Mouse (Mus musculus): ENCODE results near the gene Acp6. TPM values are rescaled to one million over a fixed set of nuclear protein-coding genes. Genes with fewer than 3 reads are reported as not detected.

The Acp6 gene
- polyA plus RNA-seq, 2 experiments = 11.1 to 13.8 TPM

DNA sequence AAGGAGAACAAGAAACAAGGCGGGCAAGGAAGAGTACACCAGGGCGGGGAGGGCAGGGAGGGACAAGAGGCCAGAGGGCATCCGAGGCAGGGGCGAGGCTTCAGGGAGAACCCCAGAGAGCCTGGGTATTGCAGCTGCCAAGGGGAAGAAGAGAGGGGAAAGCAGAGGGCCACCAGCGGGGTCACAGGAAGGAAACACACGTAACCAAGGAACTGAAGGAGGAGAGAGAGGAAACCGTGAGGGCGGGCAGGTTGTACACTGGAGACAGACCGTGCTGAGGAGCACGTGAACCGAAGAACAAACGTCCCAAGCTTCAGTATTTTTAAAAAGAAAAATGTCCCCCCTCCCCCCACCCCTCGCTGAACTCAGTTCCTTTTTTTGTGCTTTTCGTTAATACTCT lies 45.3 kb downstream of the Acp6 start:
- H3K27ac ChIP-seq = no peak overlapping the region
- 0 out of 4 replicates have a peak, but pooled peaks cover 0 to 3% of the 10 kb centered on the region in 2 experiments for H3K4me1 ChIP-seq (replicated peaks; ENCODE audit: control insufficient read depth in 2 of 2, insufficient read depth in 2 of 2, low read length in 1 of 2)
- TF ChIP-seq EP300 (IDR thresholded peaks at IDR 0.05; ENCODE audit: low read depth) (no peak), CTCF (IDR thresholded peaks at IDR 0.05; ENCODE audit: low read depth) (no peak)
- H3K9ac ChIP-seq (replicated peaks) = no peak overlapping the region
- no peaks in the 10 kb centered on the region for H3K36me3 ChIP-seq (replicated peaks; ENCODE audit: control insufficient read depth, insufficient read depth, low read depth)
- 17% methylated on average over 14 of the region's 14 CpGs for whole genome bisulfite sequencing (ENCODE audit: insufficient replicate concordance)
- H3K27me3 ChIP-seq (ENCODE audit: control insufficient read depth, insufficient read depth, low read length) = no peaks in the 10 kb centered on the region
- ATAC-seq (ENCODE audit: insufficient read depth) (no peak), DNase-seq (ENCODE audit: low read depth in 3 of 3, low spot score in 3 of 3) (no peak)
- H3K4me3 ChIP-seq (ENCODE audit: insufficient read depth in 1 of 2, low read depth in 2 of 2, low read length in 2 of 2) = no peak overlapping the region
- no peak overlapping the region for H3K4me2 ChIP-seq (ENCODE audit: low read depth)
- no peaks in the 10 kb centered on the region for H3K9me3 ChIP-seq (ENCODE audit: control insufficient read depth, low read length)

DNA sequence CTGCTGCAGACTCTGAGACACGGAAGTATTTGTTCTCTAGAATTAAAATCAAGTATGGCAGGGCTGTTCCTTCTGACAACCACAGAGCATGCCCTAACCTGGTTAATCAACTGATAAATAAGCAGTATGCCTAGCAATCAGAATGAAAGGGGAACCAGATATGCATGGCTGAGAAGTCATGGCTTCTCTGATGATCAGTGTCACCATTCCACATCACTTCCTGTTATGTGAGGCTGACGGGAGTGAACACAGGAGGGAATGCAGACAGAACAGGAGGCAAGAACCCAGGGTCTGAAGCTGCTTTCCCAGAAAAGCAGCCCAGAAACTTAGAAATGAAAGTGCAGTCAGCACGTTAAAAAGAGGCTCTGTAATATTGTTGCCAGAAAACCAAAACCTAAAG lies 47.9 kb downstream of the Acp6 start:
- no peak overlapping the region for H3K4me2 ChIP-seq (ENCODE audit: low read depth)
- H3K27me3 ChIP-seq (ENCODE audit: control insufficient read depth, insufficient read depth, low read length) = no peaks in the 10 kb centered on the region
- TF ChIP-seq CTCF (IDR thresholded peaks at IDR 0.05; ENCODE audit: low read depth) = no peak
- no peak overlapping the region for H3K27ac ChIP-seq
- no peaks in the 10 kb centered on the region for H3K4me1 ChIP-seq (replicated peaks; ENCODE audit: control insufficient read depth in 2 of 2, insufficient read depth in 2 of 2, low read length in 1 of 2)
- H3K9me3 ChIP-seq (ENCODE audit: control insufficient read depth, low read length) = no peaks in the 10 kb centered on the region
- DNase-seq (ENCODE audit: low read depth in 3 of 3, low spot score in 3 of 3) (no peak), ATAC-seq (ENCODE audit: insufficient read depth) (no peak)
- no peaks in the 10 kb centered on the region for H3K36me3 ChIP-seq (replicated peaks; ENCODE audit: control insufficient read depth, insufficient read depth, low read depth)
- 55% methylated on average over 3 of the region's 3 CpGs for WGBS (ENCODE audit: insufficient replicate concordance)
- no peak overlapping the region for H3K4me3 ChIP-seq (ENCODE audit: insufficient read depth in 1 of 2, low read depth in 2 of 2, low read length in 2 of 2)
- H3K9ac ChIP-seq (replicated peaks) = no peak overlapping the region

DNA sequence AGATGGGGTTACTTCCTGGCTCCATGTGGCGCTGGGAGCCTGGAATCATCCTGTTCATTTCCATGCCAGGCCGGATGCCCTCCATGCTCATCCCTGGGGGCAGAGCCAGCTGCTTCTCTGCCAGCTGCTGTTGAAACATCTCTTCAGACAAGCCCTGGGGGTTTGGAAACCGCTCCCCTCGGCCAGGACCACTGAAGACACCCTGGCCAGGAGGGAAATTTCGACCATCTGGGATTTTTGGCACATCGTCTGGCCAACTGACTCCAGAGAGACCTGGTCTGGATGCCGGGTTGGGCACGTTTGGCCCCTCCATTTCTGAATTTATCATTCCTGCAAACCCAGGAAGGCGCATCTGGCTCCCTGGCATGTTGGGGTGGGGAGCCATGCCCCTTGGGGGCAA lies 50.8 kb downstream of the Acp6 start:
- H3K4me1 ChIP-seq (replicated peaks; ENCODE audit: control insufficient read depth in 2 of 2, insufficient read depth in 2 of 2, low read length in 1 of 2) = no peaks in the 10 kb centered on the region
- H3K27ac ChIP-seq = no peak overlapping the region
- DNase-seq (ENCODE audit: low read depth in 3 of 3, low spot score in 3 of 3) = no peak
- no peak overlapping the region for H3K4me2 ChIP-seq (ENCODE audit: low read depth)
- TF ChIP-seq CTCF (IDR thresholded peaks at IDR 0.05; ENCODE audit: low read depth) = no peak
- no peaks in the 10 kb centered on the region for H3K36me3 ChIP-seq (replicated peaks; ENCODE audit: control insufficient read depth, insufficient read depth, low read depth)
- no peaks in the 10 kb centered on the region for H3K9me3 ChIP-seq (ENCODE audit: control insufficient read depth, low read length)
- no peak overlapping the region for H3K4me3 ChIP-seq (ENCODE audit: insufficient read depth in 1 of 2, low read depth in 2 of 2, low read length in 2 of 2)
- no peak overlapping the region for H3K9ac ChIP-seq (replicated peaks)
- 67% methylated on average over 9 of the region's 9 CpGs for WGBS (ENCODE audit: insufficient replicate concordance)
- no peak for ATAC-seq (ENCODE audit: insufficient read depth)
- H3K27me3 ChIP-seq (ENCODE audit: control insufficient read depth, insufficient read depth, low read length) = no peaks in the 10 kb centered on the region

DNA sequence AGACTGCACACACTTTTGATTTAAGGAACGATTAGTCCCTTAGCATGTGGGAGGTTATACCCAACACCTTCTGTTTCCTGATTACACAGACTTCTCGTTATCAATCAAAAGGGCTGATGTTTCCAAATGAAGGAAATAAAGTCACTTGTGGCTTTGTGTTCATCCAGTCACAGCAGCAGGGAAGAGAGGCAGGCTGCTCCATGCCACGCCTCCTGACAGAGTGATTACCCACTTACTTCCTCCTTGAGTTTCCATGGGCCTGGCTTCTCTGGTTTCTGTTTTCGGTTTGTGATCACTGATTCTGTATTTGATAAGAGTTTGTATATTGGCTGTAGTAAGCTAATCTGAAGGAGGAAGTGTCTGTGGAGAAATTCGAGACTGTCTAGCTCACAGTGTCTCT lies 52.6 kb downstream of the Acp6 start:
- H3K36me3 ChIP-seq (replicated peaks; ENCODE audit: control insufficient read depth, insufficient read depth, low read depth) = no peaks in the 10 kb centered on the region
- no peak for TF ChIP-seq EP300 (IDR thresholded peaks at IDR 0.05; ENCODE audit: low read depth)
- TF ChIP-seq CTCF (IDR thresholded peaks at IDR 0.05; ENCODE audit: low read depth) = no peak
- H3K4me1 ChIP-seq (replicated peaks; ENCODE audit: control insufficient read depth in 2 of 2, insufficient read depth in 2 of 2, low read length in 1 of 2) = no peaks in the 10 kb centered on the region
- no peak overlapping the region for H3K9ac ChIP-seq (replicated peaks)
- H3K4me3 ChIP-seq (ENCODE audit: insufficient read depth in 1 of 2, low read depth in 2 of 2, low read length in 2 of 2) = no peak overlapping the region
- ATAC-seq (ENCODE audit: insufficient read depth) (no peak), DNase-seq (ENCODE audit: low read depth in 3 of 3, low spot score in 3 of 3) (no peak)
- no peak overlapping the region for H3K27ac ChIP-seq
- H3K27me3 ChIP-seq (ENCODE audit: control insufficient read depth, insufficient read depth, low read length) = no peaks in the 10 kb centered on the region
- no peaks in the 10 kb centered on the region for H3K9me3 ChIP-seq (ENCODE audit: control insufficient read depth, low read length)
- H3K4me2 ChIP-seq (ENCODE audit: low read depth) = no peak overlapping the region
- 23% methylated on average over 5 of the region's 5 CpGs for WGBS (ENCODE audit: insufficient replicate concordance)

DNA sequence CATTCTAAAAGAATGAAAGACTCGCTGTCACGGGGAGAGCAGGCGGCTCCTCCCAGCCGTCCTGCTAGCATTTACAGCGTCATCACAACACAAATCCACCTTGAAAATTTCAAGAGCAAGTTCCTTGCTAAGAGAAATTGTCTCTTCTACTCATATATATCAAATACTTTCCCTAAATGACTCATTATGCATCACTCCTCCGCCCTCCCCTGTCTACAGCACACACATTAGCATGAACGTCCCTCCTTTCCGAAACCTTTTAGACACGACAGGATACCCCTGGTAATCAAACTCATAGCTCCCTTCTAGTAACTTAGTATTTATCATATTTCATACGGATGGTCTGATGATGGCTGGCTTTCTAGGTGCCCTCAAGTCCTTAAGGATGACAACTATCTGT lies 55.3 kb downstream of the Acp6 start:
- Histone ChIP-seq H3K27ac (no peak overlapping the region), H3K9me3 (ENCODE audit: control insufficient read depth, low read length) (no peaks in the 10 kb centered on the region), H3K4me3 (ENCODE audit: insufficient read depth in 1 of 2, low read depth in 2 of 2, low read length in 2 of 2) (no peak overlapping the region), H3K4me1 (replicated peaks; ENCODE audit: control insufficient read depth in 2 of 2, insufficient read depth in 2 of 2, low read length in 1 of 2) (no peaks in the 10 kb centered on the region), H3K36me3 (replicated peaks; ENCODE audit: control insufficient read depth, insufficient read depth, low read depth) (no peaks in the 10 kb centered on the region), H3K9ac (replicated peaks) (no peak overlapping the region), H3K27me3 (ENCODE audit: control insufficient read depth, insufficient read depth, low read length) (no peaks in the 10 kb centered on the region), H3K4me2 (ENCODE audit: low read depth) (no peak overlapping the region)
- DNase-seq (ENCODE audit: low read depth in 3 of 3, low spot score in 3 of 3) (no peak), ATAC-seq (ENCODE audit: insufficient read depth) (no peak)
- TF ChIP-seq CTCF (IDR thresholded peaks at IDR 0.05; ENCODE audit: low read depth) (no peak), EP300 (IDR thresholded peaks at IDR 0.05; ENCODE audit: low read depth) (no peak)
- WGBS (ENCODE audit: insufficient replicate concordance) = 71% methylated on average over 10 of the region's 10 CpGs

DNA sequence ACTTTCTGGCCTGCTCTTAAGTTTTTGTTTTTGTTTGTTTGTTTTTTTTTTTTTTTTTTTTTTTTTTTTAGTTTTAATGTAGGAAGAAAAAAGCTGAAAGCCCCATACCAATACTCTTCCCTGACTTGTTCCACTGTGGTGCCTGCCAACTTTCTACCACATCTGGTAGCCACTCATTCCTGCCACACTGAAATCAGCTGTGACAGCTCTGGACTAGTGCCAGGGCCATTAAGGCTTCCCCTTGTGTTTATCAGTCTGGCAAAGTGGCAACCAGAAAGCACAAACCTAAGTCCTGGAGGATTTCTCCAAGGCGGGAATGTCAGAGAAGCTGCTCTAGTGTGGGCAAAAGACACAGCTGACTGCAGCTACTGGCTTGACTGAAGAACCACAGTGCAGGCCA lies 55.9 kb downstream of the Acp6 start:
- no peaks in the 10 kb centered on the region for H3K4me1 ChIP-seq (replicated peaks; ENCODE audit: control insufficient read depth in 2 of 2, insufficient read depth in 2 of 2, low read length in 1 of 2)
- H3K4me2 ChIP-seq (ENCODE audit: low read depth) = no peak overlapping the region
- H3K9ac ChIP-seq (replicated peaks) = no peak overlapping the region
- no peaks in the 10 kb centered on the region for H3K27me3 ChIP-seq (ENCODE audit: control insufficient read depth, insufficient read depth, low read length)
- H3K4me3 ChIP-seq (ENCODE audit: insufficient read depth in 1 of 2, low read depth in 2 of 2, low read length in 2 of 2) = no peak overlapping the region
- DNase-seq (ENCODE audit: low read depth in 3 of 3, low spot score in 3 of 3) = no peak
- 59% methylated on average over 1 of the region's 1 CpGs for WGBS (ENCODE audit: insufficient replicate concordance)
- no peak overlapping the region for H3K27ac ChIP-seq
- TF ChIP-seq EP300 (IDR thresholded peaks at IDR 0.05; ENCODE audit: low read depth) (no peak), CTCF (IDR thresholded peaks at IDR 0.05; ENCODE audit: low read depth) (no peak)
- H3K36me3 ChIP-seq (replicated peaks; ENCODE audit: control insufficient read depth, insufficient read depth, low read depth) = no peaks in the 10 kb centered on the region
- H3K9me3 ChIP-seq (ENCODE audit: control insufficient read depth, low read length) = no peaks in the 10 kb centered on the region
- ATAC-seq (ENCODE audit: insufficient read depth) = no peak

All from liver, embryonic 14.5 days (tissue).